Mouse (Mus musculus): ENCODE measurements around the gene Bud31. TPM values are rescaled to one million over a fixed set of nuclear protein-coding genes. Genes with fewer than 3 reads are reported as not detected.
A peak's percentile ranks its signal among the peaks of the same experiment; 100 is the strongest.

Bud31 gene
- polyA plus RNA-seq, 1 experiment from 2014 or later, result 164 TPM

DNA sequence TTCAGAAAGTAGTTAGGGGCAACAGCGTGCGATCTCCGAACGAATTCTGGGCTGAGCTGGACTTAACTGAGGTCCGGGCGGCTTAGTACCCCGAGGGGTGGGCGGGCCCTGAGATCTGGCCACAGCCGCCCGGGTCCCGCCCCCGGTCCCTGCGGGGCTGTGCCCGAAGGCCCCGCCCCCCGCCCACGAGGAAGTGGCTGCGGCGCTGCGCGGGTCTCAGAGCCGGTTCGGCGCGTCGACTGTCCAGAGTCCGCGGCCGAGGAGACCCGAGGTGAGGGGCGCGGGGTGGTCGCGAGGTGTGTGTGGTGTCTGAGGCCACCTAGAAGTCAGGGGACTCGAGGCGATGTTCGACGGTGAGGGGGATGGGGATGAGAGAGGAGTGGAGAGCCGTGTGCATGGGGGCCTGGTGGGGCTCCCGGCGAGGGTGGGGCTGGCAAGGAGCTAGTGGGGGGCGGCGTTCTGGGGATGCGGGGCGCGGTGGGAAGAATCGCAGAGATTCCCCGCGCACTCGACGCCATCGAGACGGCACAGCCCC, 26.0 kb upstream of the Bud31 start, which contains the start of gene Arpc1b:
TSS of gene Arpc1b (plus strand) at position 145 of the 535 bp plus-strand sequence.
- Histone ChIP-seq H3K9ac (peak within 1 kb of the TSS; percentile 74), H3K27ac (peak within 1 kb of the TSS; percentile 64), H3K36me3 (peaks cover 26% of the 10 kb centered on the region), H3K9me3 (replicated peaks) (no peaks in the 10 kb centered on the region), H3K4me1 (replicated peaks) (peaks cover 53% of the 10 kb centered on the region), H3K4me3 (replicated peaks) (peak within 1 kb of the TSS; percentile 69), H3K27me3 (peaks cover 3% of the 10 kb centered on the region; the same call in 1 of the 2 replicates), H3K4me2 (peak within 1 kb of the TSS; percentile 88)
- ATAC-seq (ENCODE audit: low read depth) (peak; percentile 74), DNase-seq (peak; percentile 49)
- under 1% methylated on average over 53 of the region's 53 CpGs for WGBS (ENCODE audit: insufficient replicate concordance)

DNA sequence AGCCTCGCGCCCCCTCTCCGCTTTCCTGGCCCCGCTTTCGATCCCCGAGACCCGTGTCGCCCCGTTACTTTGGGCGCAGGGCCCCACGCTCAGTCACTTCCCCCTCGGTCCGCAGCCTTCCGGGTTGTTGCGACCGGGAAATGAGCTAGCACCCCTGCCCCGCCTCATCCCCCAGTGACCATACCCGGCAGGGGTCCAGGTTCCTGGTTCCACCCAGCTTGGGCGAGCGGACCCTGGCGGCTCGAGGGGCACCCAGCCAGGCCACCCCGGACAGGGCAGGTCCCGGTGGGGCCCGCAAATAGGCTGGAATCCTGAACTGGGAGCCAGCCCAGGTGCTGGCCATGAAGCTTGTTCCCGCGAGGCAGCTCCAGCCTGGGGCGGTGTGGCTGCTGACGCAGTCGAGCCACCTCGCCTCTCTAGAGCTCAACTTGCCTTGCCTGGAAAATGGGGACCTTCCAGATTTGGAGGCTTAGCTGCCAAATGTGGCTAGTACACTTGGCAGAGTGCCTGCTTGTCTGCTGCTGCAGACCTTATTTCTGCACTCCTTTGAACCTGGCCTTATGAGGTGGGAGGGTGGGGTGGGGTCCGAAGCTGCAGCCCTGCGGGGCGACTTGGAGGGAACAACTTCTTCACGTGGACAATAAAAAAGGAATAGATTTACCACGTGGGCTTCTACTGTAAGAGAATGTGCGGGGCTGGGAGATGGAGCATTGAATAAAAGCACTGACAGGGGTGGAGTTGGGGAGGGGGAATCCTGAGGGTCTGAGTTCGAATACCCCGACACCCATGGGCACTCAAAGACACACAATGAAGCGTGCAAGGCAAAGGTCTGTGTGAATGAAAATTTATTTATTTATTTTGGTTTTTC, 25.3 kb upstream of the Bud31 start:
- peaks cover 46% of the 10 kb centered on the region for H3K4me1 ChIP-seq (replicated peaks)
- DNase-seq (peak; percentile 23), ATAC-seq (ENCODE audit: low read depth) (peak; percentile 35)
- peaks cover 4% of the 10 kb centered on the region; the same call in 1 of the 2 replicates for H3K9me3 ChIP-seq (replicated peaks)
- H3K4me2 ChIP-seq, result peak overlapping the region; percentile 88
- H3K36me3 ChIP-seq, result peaks cover 20% of the 10 kb centered on the region
- H3K9ac ChIP-seq, result peak overlapping the region; percentile 74
- peak overlapping the region; percentile 69 for H3K4me3 ChIP-seq (replicated peaks)
- H3K27me3 ChIP-seq, result peaks cover 3% of the 10 kb centered on the region; the same call in 1 of the 2 replicates
- H3K27ac ChIP-seq, result peak overlapping the region; percentile 64
- 5% methylated on average over 40 of the region's 40 CpGs for WGBS (ENCODE audit: insufficient replicate concordance)

DNA sequence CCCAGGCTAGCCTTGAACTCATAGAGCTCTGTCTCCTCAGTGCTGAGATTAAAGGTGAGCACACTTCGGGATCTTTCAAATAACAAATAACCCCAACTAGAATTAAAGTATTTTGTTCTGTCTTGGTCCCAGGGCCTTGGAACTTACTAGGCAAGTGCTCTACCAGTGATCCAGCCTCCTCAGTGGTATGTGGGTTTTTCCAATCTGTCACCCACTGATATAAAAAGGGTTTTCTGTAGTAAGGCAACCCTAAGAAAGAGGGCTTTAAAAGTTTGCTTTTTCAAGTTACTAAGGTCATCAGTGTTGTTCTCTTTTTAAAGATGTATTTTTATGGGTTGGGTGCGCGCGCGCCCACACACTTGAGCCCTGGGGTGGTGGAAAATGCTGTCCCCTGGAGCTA, 24.4 kb upstream of the Bud31 start:
- WGBS (ENCODE audit: insufficient replicate concordance), result 69% methylated on average over 5 of the region's 5 CpGs
- H3K9ac ChIP-seq, result no peak overlapping the region
- H3K27me3 ChIP-seq, result peaks cover 3% of the 10 kb centered on the region; the same call in 1 of the 2 replicates
- no peak for DNase-seq
- peaks cover 4% of the 10 kb centered on the region; the same call in 1 of the 2 replicates for H3K9me3 ChIP-seq (replicated peaks)
- peaks cover 12% of the 10 kb centered on the region for H3K36me3 ChIP-seq
- H3K4me1 ChIP-seq (replicated peaks), result peaks cover 38% of the 10 kb centered on the region
- H3K4me2 ChIP-seq, result peak overlapping the region; percentile 88
- peak overlapping the region; percentile 69 for H3K4me3 ChIP-seq (replicated peaks)
- ATAC-seq (ENCODE audit: low read depth), result no peak
- H3K27ac ChIP-seq, result peak overlapping the region; percentile 69

DNA sequence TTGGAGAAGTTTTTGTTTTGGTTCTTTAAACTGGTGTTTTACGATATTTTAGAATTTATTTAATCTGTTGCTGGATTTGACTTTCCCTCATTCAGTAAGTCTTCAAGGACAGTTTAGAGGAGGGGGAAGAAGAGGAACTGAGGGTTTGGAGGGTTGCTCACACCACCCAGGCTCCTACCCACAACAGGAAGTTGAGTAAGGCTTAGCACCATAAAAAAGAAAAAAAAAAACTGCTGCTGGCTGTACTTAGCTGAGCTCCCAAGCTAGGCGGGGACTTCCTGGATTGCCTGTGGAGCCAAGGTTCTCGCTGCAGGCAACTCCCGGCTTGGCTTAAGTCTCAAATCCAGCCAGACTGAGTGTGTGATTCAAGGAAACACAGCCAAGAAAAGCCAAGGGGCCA, 23.8 kb upstream of the Bud31 start:
- DNase-seq, result no peak

DNA sequence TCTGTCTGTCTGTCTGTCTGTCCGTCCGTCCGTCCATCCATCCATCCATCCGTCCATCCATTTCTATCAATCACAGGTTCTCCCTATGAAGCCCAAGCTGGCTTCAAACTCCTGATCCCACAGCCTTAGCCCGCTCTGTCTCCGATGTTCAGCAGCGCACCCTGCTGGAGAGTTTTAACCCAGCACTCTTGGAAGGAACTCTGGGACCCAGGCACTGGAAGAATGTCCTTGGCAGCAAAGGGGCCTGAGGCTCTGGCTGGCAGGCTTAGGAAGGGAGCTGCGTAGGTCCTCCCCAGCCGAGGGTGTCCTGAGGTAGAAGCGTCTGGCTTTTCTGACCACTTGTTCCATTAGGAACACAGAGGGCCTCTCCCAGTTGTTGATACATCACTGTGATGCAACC, 23.2 kb upstream of the Bud31 start:
- Histone ChIP-seq H3K4me3 (replicated peaks) (peak overlapping the region; percentile 28), H3K27ac (peak overlapping the region; percentile 69), H3K4me2 (peak overlapping the region; percentile 41), H3K27me3 (peaks cover 3% of the 10 kb centered on the region; the same call in 1 of the 2 replicates), H3K36me3 (peaks cover 13% of the 10 kb centered on the region), H3K4me1 (replicated peaks) (peaks cover 42% of the 10 kb centered on the region), H3K9me3 (replicated peaks) (peaks cover 4% of the 10 kb centered on the region; the same call in 1 of the 2 replicates), H3K9ac (peak overlapping the region; percentile 41; the same call in 1 of the 2 replicates)
- WGBS (ENCODE audit: insufficient replicate concordance), result 34% methylated on average over 10 of the region's 10 CpGs
- ATAC-seq (ENCODE audit: low read depth) (0 out of 2 replicates have a peak, but pooled peaks have one; percentile 8), DNase-seq (peak; percentile 43)

More for the DNA sequence above, 23.8 kb upstream of the Bud31 start:
- Histone ChIP-seq H3K27ac (peak overlapping the region; percentile 69), H3K27me3 (peaks cover 3% of the 10 kb centered on the region; the same call in 1 of the 2 replicates), H3K4me1 (replicated peaks) (peaks cover 43% of the 10 kb centered on the region), H3K36me3 (peaks cover 8% of the 10 kb centered on the region; the same call in 1 of the 2 replicates), H3K4me2 (peak overlapping the region; percentile 88), H3K9me3 (replicated peaks) (peaks cover 4% of the 10 kb centered on the region; the same call in 1 of the 2 replicates), H3K9ac (peak overlapping the region; percentile 41; the same call in 1 of the 2 replicates), H3K4me3 (replicated peaks) (peak overlapping the region; percentile 69)
- 13% methylated on average over 4 of the region's 4 CpGs for WGBS (ENCODE audit: insufficient replicate concordance)
- ATAC-seq (ENCODE audit: low read depth), result no peak

DNA sequence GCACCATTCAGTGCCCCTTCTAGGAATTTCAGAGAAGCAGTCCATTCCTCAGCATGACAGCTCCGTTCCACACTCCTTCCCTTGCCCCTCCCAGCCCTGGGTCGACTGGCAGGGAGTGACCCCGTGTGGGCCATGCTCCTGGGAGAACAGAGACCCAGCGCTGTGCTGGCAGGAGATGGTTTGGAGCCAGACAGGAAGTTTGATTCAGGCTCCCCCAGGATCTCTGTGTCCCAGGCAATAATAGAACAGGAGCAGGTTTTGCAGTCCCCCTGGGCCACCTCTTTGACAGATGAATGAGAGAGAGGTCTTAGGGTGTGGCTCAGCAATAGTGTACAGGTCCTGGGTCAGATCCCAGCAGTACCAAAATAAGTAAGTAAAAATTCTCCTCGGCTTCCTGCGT, 22.2 kb upstream of the Bud31 start:
- ATAC-seq (ENCODE audit: low read depth), result no peak
- peaks cover 41% of the 10 kb centered on the region for H3K4me1 ChIP-seq (replicated peaks)
- H3K27ac ChIP-seq, result no peak overlapping the region
- H3K36me3 ChIP-seq, result peaks cover 21% of the 10 kb centered on the region
- DNase-seq, result no peak
- no peak overlapping the region for H3K4me3 ChIP-seq (replicated peaks)
- WGBS (ENCODE audit: insufficient replicate concordance), result 64% methylated on average over 6 of the region's 6 CpGs
- H3K9ac ChIP-seq, result no peak overlapping the region
- H3K9me3 ChIP-seq (replicated peaks), result peaks cover 4% of the 10 kb centered on the region; the same call in 1 of the 2 replicates
- no peak overlapping the region for H3K4me2 ChIP-seq
- peaks cover 3% of the 10 kb centered on the region; the same call in 1 of the 2 replicates for H3K27me3 ChIP-seq

DNA sequence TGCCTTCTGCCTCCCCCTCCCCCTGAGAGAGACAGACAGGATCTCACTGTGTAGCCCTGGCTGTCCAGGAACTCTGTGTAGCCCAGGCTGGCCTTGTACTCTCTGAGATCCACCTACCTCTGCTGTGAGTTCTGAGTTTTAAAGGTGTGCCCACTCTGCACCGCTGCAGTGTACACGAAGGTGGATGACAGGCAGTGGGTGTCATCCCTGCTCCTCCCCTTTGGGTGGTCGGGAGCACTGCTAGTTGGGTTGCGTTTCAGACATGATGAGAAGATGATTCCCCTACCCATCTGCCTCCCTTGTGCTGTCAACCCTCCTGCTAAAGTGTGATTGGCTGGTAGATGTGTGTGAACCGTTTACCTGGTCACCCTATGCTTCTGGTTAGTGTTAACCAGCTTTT, 21.7 kb upstream of the Bud31 start:
- H3K9me3 ChIP-seq (replicated peaks), result peaks cover 4% of the 10 kb centered on the region; the same call in 1 of the 2 replicates
- 81% methylated on average over 5 of the region's 5 CpGs for WGBS (ENCODE audit: insufficient replicate concordance)
- peaks cover 39% of the 10 kb centered on the region for H3K4me1 ChIP-seq (replicated peaks)
- H3K9ac ChIP-seq, result no peak overlapping the region
- peaks cover 26% of the 10 kb centered on the region for H3K36me3 ChIP-seq
- H3K4me2 ChIP-seq, result no peak overlapping the region
- DNase-seq (no peak), ATAC-seq (ENCODE audit: low read depth) (no peak)
- H3K27ac ChIP-seq, result no peak overlapping the region
- peaks cover 3% of the 10 kb centered on the region; the same call in 1 of the 2 replicates for H3K27me3 ChIP-seq
- no peak overlapping the region for H3K4me3 ChIP-seq (replicated peaks)

DNA sequence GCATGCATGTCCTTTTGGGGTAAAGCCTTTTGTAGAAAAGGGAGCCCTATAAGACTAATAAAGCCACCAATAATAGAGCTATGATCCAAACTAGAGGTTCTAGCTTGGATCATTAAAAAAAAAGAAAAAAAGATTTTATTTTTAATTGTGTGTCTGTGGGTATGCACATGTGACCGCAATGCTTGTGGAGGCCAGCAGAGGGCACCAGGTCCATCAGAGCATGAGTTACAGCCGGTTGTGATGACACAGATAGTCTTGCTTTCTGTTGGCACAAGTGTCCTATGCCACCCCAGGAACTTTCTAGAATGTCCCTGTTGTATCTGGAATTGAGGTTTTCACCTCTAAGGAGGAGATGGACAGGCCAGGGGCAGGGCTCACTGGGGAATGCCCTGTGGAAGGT, 20.8 kb upstream of the Bud31 start:
- peaks cover 4% of the 10 kb centered on the region; the same call in 1 of the 2 replicates for H3K9me3 ChIP-seq (replicated peaks)
- WGBS (ENCODE audit: insufficient replicate concordance), result 75% methylated on average over 2 of the region's 2 CpGs
- no peak overlapping the region for H3K9ac ChIP-seq
- DNase-seq (no peak), ATAC-seq (ENCODE audit: low read depth) (no peak)
- no peak overlapping the region for H3K4me3 ChIP-seq (replicated peaks)
- peaks cover 35% of the 10 kb centered on the region for H3K36me3 ChIP-seq
- peaks cover 3% of the 10 kb centered on the region; the same call in 1 of the 2 replicates for H3K27me3 ChIP-seq
- H3K4me1 ChIP-seq (replicated peaks), result peaks cover 30% of the 10 kb centered on the region
- H3K4me2 ChIP-seq, result no peak overlapping the region
- no peak overlapping the region for H3K27ac ChIP-seq

DNA sequence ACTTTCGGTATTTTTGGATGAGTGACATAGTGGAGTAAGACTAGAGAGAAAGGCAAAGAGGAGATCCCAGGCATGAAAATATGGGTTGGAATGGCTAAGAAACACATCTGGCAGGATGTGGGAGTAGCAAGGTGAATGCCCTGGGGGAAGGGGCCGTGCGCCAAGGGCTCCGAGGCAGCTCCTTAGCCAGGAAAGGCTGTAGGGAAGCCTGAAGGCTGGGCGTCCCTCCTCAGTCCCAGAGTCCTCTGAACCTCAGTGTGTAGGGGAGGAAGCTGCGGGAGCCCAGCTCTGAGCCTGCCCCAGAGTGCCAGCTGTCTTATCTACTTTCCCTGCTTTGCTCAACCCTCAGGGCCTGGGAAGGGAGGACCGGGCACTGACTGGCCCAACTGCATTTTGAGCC, 19.2 kb upstream of the Bud31 start:
- peaks cover 4% of the 10 kb centered on the region; the same call in 1 of the 2 replicates for H3K9me3 ChIP-seq (replicated peaks)
- ATAC-seq (ENCODE audit: low read depth) (no peak), DNase-seq (no peak)
- H3K4me2 ChIP-seq, result no peak overlapping the region
- H3K9ac ChIP-seq, result no peak overlapping the region
- no peak overlapping the region for H3K27ac ChIP-seq
- H3K4me3 ChIP-seq (replicated peaks), result no peak overlapping the region
- H3K4me1 ChIP-seq (replicated peaks), result peaks cover 18% of the 10 kb centered on the region; the same call in 1 of the 2 replicates
- H3K36me3 ChIP-seq, result peaks cover 51% of the 10 kb centered on the region
- H3K27me3 ChIP-seq, result no peaks in the 10 kb centered on the region
- WGBS (ENCODE audit: insufficient replicate concordance), result 64% methylated on average over 7 of the region's 7 CpGs

DNA sequence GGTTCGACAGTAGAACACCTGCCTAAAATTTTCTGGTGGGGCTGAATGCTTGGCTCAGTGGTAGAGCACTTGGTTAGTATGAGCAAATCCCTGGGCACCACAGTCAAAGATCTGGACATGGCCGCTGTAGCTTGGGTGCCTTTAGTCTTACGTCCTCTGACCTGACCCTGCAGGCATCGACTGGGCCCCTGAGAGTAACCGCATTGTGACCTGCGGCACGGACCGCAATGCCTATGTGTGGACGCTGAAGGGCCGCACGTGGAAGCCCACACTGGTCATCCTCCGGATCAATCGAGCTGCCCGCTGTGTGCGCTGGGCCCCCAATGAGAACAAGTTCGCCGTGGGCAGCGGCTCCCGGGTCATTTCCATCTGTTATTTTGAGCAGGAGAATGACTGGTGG, 16.8 kb upstream of the Bud31 start:
- no peak overlapping the region for H3K4me3 ChIP-seq (replicated peaks)
- H3K27ac ChIP-seq, result no peak overlapping the region
- peaks cover 4% of the 10 kb centered on the region; the same call in 1 of the 2 replicates for H3K9me3 ChIP-seq (replicated peaks)
- no peak overlapping the region for H3K4me2 ChIP-seq
- ATAC-seq (ENCODE audit: low read depth), result no peak
- WGBS (ENCODE audit: insufficient replicate concordance), result 87% methylated on average over 19 of the region's 19 CpGs
- H3K36me3 ChIP-seq, result peaks cover 73% of the 10 kb centered on the region
- no peak for DNase-seq
- H3K4me1 ChIP-seq (replicated peaks), result 0 out of 2 replicates have a peak, but pooled peaks cover 6% of the 10 kb centered on the region
- H3K9ac ChIP-seq, result no peak overlapping the region
- H3K27me3 ChIP-seq, result no peaks in the 10 kb centered on the region

DNA sequence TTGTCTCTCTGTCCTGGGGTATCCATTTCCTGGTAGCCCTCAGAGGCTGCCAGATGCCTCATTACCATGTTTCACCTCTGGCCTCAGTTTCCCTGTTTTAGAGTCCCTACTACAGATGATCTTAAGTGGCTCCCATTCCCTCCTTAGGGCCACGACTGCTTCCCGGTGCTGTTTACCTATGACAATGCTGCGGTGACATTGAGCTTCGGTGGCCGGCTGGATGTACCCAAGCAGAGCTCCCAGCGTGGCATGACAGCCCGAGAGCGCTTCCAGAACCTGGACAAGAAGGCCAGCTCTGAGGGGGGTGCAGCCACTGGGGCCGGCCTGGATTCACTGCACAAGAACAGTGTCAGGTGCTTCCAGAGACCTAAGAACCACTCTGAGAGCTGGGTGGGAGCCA, 13.6 kb upstream of the Bud31 start:
- Histone ChIP-seq H3K4me2 (no peak overlapping the region), H3K4me3 (replicated peaks) (no peak overlapping the region), H3K9ac (no peak overlapping the region), H3K4me1 (replicated peaks) (peaks cover 7% of the 10 kb centered on the region; the same call in 1 of the 2 replicates), H3K9me3 (replicated peaks) (no peaks in the 10 kb centered on the region), H3K27ac (no peak overlapping the region), H3K36me3 (peaks cover 95% of the 10 kb centered on the region), H3K27me3 (no peaks in the 10 kb centered on the region)
- ATAC-seq (ENCODE audit: low read depth) (no peak), DNase-seq (no peak)
- 88% methylated on average over 9 of the region's 9 CpGs for WGBS (ENCODE audit: insufficient replicate concordance)

Measured in liver, embryonic 13.5 days (tissue).